Mouse (Mus musculus) liver, postnatal 0 days (tissue): ENCODE results near the gene Chaf1b.

Source experiments
- CTCF ChIP-seq: sonication (generic); IDR thresholded peaks from 2 replicates; pipeline ENCODE4 v1.5.1; 2016; ENCODE audit warnings: antibody characterized with exemption, low read depth
- EP300 ChIP-seq: IDR thresholded peaks from 2 replicates; pipeline ENCODE4 v1.6.1; 2016; ENCODE audit warnings: antibody characterized with exemption, low read depth, mild to moderate bottlenecking

DNA sequence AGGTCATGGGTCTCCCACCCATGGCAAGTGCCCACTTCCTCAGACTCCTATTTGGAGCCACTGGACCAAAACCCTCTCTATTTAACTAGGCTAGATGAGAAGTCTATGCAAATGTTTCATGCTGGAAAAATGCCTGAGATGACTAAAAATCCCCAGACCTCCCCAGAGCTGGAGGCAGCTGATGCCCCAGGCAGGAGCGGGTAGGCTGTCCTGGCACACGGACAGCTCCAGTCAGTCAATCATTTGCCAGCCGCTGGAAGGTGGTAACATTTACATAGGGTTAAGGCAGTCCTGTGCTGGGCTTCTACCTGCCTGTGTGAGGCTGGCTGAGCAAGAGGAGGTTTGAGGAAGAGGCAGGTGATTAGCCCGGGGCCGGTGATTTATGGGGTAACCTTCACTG, 28.5 kb downstream of the Chaf1b start:
- TF ChIP-seq CTCF = no peak
- no peak for TF ChIP-seq EP300
